Mouse (Mus musculus) heart, adult 9 months (tissue): ENCODE measurements around the gene Wsb1.

ENCODE experiments used
- DNase-seq, 2 experiments: peaks; one replicate each; pipeline ENCODE4 v3.0.0; 2022; ENCODE audit warnings: low spot score in 2 of 2

The Wsb1 gene

GRCm38 (mm10) chr11:79217133-79217532 lies 37.3 kb downstream of the Wsb1 start:
- DNase-seq: no peak

- no peak for DNase-seq
Measured at GRCm38 (mm10) chr11:79215539-79215938, 38.9 kb downstream of the Wsb1 start.

- DNase-seq: peak; percentile 95 to 98
Measured at GRCm38 (mm10) chr11:79214015-79214418, 40.5 kb downstream of the Wsb1 start.

- DNase-seq: no peak
Measured at GRCm38 (mm10) chr11:79209882-79210471, 44.5 kb downstream of the Wsb1 start.

- no peak for DNase-seq
Measured at GRCm38 (mm10) chr11:79209113-79209512, 45.4 kb downstream of the Wsb1 start.

GRCm38 (mm10) chr11:79208462-79208861 lies 46.0 kb downstream of the Wsb1 start:
- DNase-seq: no peak

DNA sequence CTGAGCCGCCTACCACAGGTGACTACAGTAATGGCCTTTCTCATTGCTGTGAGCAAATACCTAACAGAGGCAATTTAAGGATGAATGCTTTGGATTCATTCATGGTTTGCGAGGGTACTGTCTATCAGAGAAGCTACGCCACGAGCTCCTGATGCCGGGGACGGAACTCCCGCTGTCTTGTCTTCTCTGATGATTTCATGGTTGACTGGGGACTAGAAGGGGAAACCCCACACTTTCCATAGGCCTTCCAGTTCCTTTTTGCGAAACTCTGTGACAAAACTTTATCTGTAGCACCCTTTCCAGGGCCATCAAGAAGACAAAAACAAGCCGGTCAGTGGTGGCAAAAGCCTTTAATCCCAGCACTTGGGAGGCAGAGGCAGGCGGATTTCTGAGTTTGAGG lies 46.8 kb downstream of the Wsb1 start:
- no peak for DNase-seq

DNA sequence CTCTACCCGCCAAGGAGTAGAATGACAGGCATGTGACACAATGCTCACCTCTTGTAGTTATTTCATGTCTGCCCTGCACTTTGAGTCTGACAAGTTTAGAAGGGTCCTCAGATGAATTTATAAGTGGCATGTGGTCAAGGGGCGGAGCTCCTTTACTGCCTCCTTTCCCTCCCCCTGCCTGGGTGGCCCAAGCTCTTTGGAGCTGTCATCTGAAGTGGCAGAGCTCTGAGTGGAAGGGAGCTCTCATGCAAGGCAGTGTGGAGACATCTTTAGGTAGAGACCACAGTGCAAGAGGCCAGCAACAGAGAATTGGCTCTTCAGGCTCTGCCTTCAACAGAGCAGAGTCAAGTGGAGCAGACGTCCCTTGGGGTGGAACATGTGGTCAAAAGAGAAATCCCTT lies 50.0 kb downstream of the Wsb1 start:
- DNase-seq: no peak

- no peak for DNase-seq
Measured at GRCm38 (mm10) chr11:79200502-79200901, 54.0 kb downstream of the Wsb1 start.

DNA sequence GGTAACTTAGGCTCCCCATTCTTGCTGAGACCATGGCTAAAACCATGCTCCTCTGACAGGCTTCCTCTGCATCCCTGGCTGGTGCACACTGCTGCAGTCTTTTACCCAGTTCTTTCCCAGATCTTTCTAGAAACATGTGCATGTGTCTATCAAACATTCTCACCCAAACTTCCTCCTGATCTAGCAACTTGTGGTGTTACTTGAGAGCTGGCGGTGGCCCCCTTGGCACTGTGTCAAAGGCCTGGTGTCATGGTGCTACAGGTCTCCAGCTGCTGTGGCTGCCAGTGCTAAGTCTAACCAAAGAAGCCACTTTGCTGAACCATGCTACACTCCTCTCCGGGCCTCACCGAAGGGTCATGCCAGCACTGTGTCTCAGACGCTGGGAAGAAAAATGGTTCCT lies 55.9 kb downstream of the Wsb1 start:
- no peak for DNase-seq

DNA sequence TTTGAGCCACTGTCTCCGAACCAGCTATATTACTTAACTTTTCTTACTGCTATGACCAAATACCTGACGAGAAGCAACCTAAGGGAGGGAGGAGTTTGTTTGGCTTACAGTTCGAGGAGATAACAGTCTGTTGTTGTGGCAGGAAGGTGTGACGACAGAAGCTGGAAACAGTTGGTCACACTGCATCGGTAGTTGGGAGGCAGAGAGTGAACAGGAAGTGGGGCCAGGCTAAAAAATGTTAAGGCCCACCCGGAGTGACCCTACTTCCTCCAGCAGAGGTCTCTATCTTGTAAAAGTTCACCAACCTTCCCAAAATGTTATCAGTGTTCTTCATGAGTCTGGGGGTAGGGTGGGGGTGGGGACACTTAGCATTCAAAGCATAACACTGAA lies 56.6 kb downstream of the Wsb1 start:
- no peak for DNase-seq

GRCm38 (mm10) chr11:79196876-79197845 lies 57.3 kb downstream of the Wsb1 start:
- no peak for DNase-seq

DNA sequence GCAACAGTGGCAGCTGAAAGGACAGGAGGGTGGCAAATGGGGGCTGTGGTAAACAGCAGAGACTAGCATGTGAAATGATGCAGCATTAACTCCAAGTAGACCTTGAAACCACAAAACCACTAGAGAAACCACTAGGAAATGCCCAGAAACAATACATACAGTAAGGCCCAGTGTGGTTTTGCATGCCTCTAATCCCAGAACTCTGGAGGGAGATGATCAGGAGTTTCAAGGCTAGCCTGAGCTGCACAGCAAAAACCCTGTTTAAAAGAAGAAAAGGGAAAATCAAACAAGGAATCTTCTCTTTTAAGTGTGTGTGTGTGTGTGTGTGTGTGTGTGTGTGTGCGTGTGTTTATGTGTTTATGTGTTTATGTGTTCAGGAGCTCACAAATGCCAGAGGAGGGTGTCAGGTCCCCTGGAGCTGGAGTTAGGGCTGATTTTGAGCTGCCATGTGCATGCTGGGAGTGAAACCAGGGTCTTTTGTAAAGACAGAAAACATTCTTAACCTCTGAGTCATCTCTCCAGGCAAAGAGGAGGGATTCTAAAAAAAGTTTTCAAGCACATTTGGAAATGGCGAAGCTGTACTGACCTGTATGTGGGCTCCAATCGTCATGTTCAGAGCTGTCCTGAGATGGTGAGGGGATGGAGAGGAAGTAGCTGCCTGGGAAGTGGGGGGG lies 58.1 kb downstream of the Wsb1 start:
- DNase-seq: no peak

GRCm38 (mm10) chr11:79192176-79192575 lies 62.3 kb downstream of the Wsb1 start:
- no peak for DNase-seq

DNA sequence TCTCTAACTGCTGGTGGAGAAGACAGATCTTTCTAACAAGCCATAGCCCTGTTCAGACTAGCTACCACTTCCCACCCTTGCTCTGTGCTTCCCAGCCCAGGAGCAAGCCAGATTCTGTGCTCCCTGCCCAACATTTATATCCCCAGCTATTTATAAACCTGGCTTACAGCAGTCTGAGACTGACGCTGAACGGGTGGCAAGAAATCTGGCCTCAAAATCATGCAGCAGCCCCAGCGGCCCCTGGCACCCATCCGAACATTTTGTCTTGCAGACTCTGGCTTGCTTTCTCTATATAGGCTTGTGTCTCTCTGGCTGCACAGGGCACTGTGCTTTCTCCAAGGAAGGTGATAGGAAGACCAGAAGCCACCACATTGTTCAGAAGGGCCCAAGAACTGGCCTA lies 63.3 kb downstream of the Wsb1 start:
- DNase-seq: no peak

DNA sequence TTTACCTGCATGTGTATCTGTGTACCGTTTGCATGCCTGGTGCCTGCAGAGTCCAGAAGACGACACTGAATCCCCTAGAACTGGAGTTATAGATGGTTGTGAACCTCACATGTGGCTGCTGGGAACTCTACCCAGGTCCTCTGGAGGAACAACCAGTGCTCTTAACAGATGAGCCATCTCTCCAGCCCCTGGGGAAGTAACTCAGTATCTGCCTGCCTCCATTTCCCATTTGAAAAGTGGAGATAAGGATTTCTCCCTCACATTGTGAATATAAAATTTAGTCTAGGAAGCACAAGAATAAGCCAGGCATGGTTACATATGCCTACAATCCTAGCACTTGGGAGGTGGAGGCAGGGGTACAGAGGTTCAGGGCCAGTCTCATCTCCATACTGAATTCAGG lies 64.2 kb downstream of the Wsb1 start:
- no peak for DNase-seq
